ENCODE assay signal across 8 mouse cellular contexts in the genomic region with DNA sequence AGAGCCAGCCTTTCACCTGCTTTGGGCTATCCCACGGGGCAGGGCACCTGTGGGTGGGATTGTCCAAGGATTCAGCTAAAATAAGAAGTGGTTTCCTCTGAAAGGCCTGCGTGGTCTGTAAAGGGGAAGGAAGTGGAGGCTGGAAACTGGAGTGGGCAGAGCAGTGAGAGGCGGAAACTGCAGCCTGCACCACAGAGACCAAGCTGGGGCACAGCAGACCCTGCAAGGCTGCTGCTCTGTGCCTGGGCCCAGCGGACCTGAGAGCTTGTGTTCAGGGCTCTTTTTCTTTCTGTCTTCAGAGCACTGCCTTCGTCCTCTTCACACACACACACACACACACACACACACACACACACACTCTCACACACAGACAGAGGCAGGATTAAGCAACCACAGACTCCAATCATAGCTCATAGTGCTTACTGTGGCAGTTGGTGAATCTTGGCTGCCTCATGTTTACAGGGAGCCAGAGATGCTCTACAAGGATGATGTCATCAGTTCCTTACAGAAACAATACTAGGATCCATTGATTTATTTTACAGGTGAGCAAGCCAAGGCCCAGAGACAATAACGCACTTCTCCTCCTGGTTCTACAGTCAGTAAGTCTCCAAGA. TPM values are rescaled to one million over a fixed set of nuclear protein-coding genes. Genes with fewer than 3 reads are reported as not detected.
DNase-seq lines count a peak whose midpoint lies in the region; ATAC-seq lines count a peak whose summit lies in the region.

No protein-coding gene starts in this region.

- no peak overlapping the region for H3K9ac ChIP-seq in heart, embryonic 12.5 days
- no peak overlapping the region for H3K9ac ChIP-seq in lung, embryonic 16.5 days (ENCODE audit: low read length)

- H3K9me3 ChIP-seq in heart, embryonic 12.5 days (replicated peaks) = peaks cover 3% of the 10 kb centered on the region; the same call in 1 of the 2 replicates
- H3K9me3 ChIP-seq in lung, embryonic 16.5 days (ENCODE audit: control insufficient read depth, low read length) = 0 out of 2 replicates have a peak, but pooled peaks cover 4% of the 10 kb centered on the region

- peaks cover 25% of the 10 kb centered on the region for H3K4me1 ChIP-seq in heart, embryonic 12.5 days (replicated peaks)
- H3K4me1 ChIP-seq in lung, embryonic 16.5 days (replicated peaks; ENCODE audit: control insufficient read depth, insufficient read depth, low read length) = peaks cover 20% of the 10 kb centered on the region

- no peak overlapping the region for H3K4me2 ChIP-seq in heart, embryonic 12.5 days
- H3K4me2 ChIP-seq in lung, embryonic 16.5 days (ENCODE audit: low read depth, low read length) = no peak overlapping the region

- no peaks in the 10 kb centered on the region for H3K36me3 ChIP-seq in heart, embryonic 12.5 days
- no peaks in the 10 kb centered on the region for H3K36me3 ChIP-seq in lung, embryonic 16.5 days (ENCODE audit: control insufficient read depth, insufficient read depth, low read length)

- ATAC-seq in heart, embryonic 12.5 days (ENCODE audit: insufficient number of reproducible peaks, low FRiP score) = no peak
- ATAC-seq in lung, embryonic 16.5 days (ENCODE audit: low read depth) = no peak

- H3K27ac ChIP-seq in heart, embryonic 12.5 days (ENCODE audit: poor library complexity, severe bottlenecking) = no peak overlapping the region
- H3K27ac ChIP-seq in lung, embryonic 16.5 days (ENCODE audit: low read length) = peak overlapping the region; percentile 48; the same call in 1 of the 2 replicates

- no peak overlapping the region for H3K4me3 ChIP-seq in heart, embryonic 12.5 days
- H3K4me3 ChIP-seq in lung, embryonic 16.5 days (ENCODE audit: low read length) = no peak overlapping the region

- peak; percentile 21 to 71 for DNase-seq in heart, adult 18-20 months
- DNase-seq in thymus, postnatal 4 days = peak; percentile 32
- DNase-seq in thymus, postnatal 0 days (ENCODE audit: low spot score) = no peak
- no peak for DNase-seq in cerebellum, postnatal 14 days
- DNase-seq in cerebellum, postnatal 25 days = no peak
- no peak for DNase-seq in adrenal gland, adult 18-20 months (ENCODE audit: low spot score in 2 of 2)

- WGBS in heart, embryonic 12.5 days = 70% methylated on average over 6 of the region's 6 CpGs
- WGBS in lung, embryonic 16.5 days = 66% methylated on average over 6 of the region's 6 CpGs

- no peaks in the 10 kb centered on the region for H3K27me3 ChIP-seq in heart, embryonic 12.5 days (replicated peaks)
- no peaks in the 10 kb centered on the region for H3K27me3 ChIP-seq in lung, embryonic 16.5 days (ENCODE audit: control insufficient read depth, insufficient read depth, low read depth, low read length)

RNA-seq across cellular contexts. Expression of a gene that starts 30.2 kb away (rescaled TPM):
- total RNA-seq in heart, adult 18-20 months (2021) = 1 to 10 TPM; 2.6 to 4.7 TPM
- polyA plus RNA-seq in heart, embryonic 12.5 days (2016; fragmentation: Nextera tagmentation; extraction: Ambion mirVana) = 71.8 and 79.2 TPM in 2 replicates
- polyA plus RNA-seq in thymus, postnatal 0 days (2015; fragmentation: Nextera tagmentation; extraction: Ambion mirVana) = 13.4 and 14.5 TPM in 2 replicates
- polyA plus RNA-seq in lung, embryonic 16.5 days (2015; fragmentation: Nextera tagmentation; extraction: Ambion mirVana) = 117 and 122 TPM in 2 replicates
- total RNA-seq in adrenal gland, adult 18-20 months (2021) = 10 to 100 TPM; 15.9 to 18.6 TPM

Comparison
In these comparisons a context has a peak if more than half of its experiments do, and no peak if none do; other contexts are left out.
1. DNase-seq: peak in heart, adult 18-20 months (2 of 2) and thymus, postnatal 4 days (single experiment); none in thymus, postnatal 0 days (single experiment), cerebellum, postnatal 14 days (0 of 2), cerebellum, postnatal 25 days (0 of 2) and adrenal gland, adult 18-20 months (0 of 2).